Mouse (Mus musculus): ENCODE data around the gene Olfr1099.

DNA sequence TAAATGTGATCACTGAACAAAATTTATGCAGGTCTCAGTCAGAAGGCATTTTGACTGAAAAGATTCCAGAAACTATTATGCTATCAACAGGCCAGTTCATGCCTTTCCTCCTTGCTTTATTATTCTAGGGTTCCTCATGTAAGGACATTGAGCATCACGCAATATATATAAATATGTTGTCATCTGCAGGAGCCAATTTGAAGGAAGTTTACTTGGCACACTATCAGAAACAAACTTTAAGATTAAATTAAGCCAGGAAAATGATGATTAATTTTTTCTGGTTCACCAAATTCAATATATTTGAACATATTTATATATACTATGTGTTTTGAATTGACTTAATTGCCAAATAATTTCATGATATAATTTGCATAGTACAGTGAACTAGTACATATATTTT is 36.0 kb downstream of the Olfr1099 start, which contains the start of gene Olfr1098:
- TF ChIP-seq TAL1 (IDR thresholded peaks at IDR 0.05; ENCODE audit: low read length) (no peak), GATA1 (IDR thresholded peaks at IDR 0.05; ENCODE audit: low read length) (no peak)

Measured in erythroblast, embryonic 14.5 days (primary cell).